Mouse (Mus musculus): ENCODE results near the gene Tmcc1.

Tmcc1 gene

GRCm38 (mm10) chr6:115968700-115969099 lies 224.6 kb downstream of the Tmcc1 start:
- no peak for DNase-seq
